Mouse (Mus musculus) testis, adult 2 months (tissue): ENCODE results near the gene Osbpl7. TPM values are rescaled to one million over a fixed set of nuclear protein-coding genes. Genes with fewer than 3 reads are reported as not detected.

Experiments used
- H3K27ac ChIP-seq: fragments of 200-500 bp; 2 replicates; pipeline ENCODE4 v1.5.1; 2012; ENCODE audit warnings: low read depth, low read length; ENCODE audit not compliant: control insufficient read depth, insufficient read depth
- H3K27me3 ChIP-seq: fragments of 200-500 bp; 2 replicates; pipeline ENCODE4 v1.6.1; 2012; ENCODE audit warnings: mild to moderate bottlenecking, low read length, moderate library complexity; ENCODE audit not compliant: control insufficient read depth, insufficient read depth
- H3K36me3 ChIP-seq: fragments of 200-500 bp; 2 replicates; pipeline ENCODE4 v1.6.1; 2012; ENCODE audit warnings: mild to moderate bottlenecking, low read length; ENCODE audit not compliant: control insufficient read depth, insufficient read depth
- H3K4me1 ChIP-seq: fragments of 200-500 bp; 2 replicates; pipeline ENCODE4 v1.6.1; 2012; ENCODE audit warnings: low read length; ENCODE audit not compliant: control insufficient read depth, insufficient read depth
- H3K4me3 ChIP-seq: fragments of 200-500 bp; 2 replicates; pipeline ENCODE4 v1.5.1; 2012; ENCODE audit warnings: low read depth, mild to moderate bottlenecking, low read length, moderate library complexity, mixed read lengths; ENCODE audit not compliant: control insufficient read depth
- CTCF ChIP-seq: fragments of 200-500 bp; IDR thresholded peaks from 2 replicates; pipeline ENCODE4 v1.5.1; 2012; ENCODE audit warnings: low read depth, mild to moderate bottlenecking, inconsistent platforms, low read length, moderate library complexity; ENCODE audit not compliant: control insufficient read depth, insufficient read depth, insufficient replicate concordance
- POLR2A ChIP-seq: fragments of 200-500 bp; IDR thresholded peaks from 2 replicates; pipeline ENCODE4 v1.6.1; 2012; ENCODE audit warnings: low read depth, mild to moderate bottlenecking, inconsistent platforms, low read length, moderate library complexity; ENCODE audit not compliant: control insufficient read depth
- polyA plus RNA-seq: library from polyadenylated mRNA; depleted of rRNA; stranded (reverse); fragments of >200 nt; gene quantifications from 2 replicates; pipeline ENCODE4 v1.2.3, GENCODE M21; 2012

Osbpl7 gene
- polyA plus RNA-seq, 1 experiment = 82.3 TPM

GRCm38 (mm10) chr11:97050944-97051586 is 637 bp downstream of the Osbpl7 start:
- H3K4me3 ChIP-seq = peak overlapping the region; percentile 74
- no peaks in the 10 kb centered on the region; the same call in 1 of the 2 replicates for H3K36me3 ChIP-seq
- peak overlapping the region; percentile 18 for H3K27ac ChIP-seq

GRCm38 (mm10) chr11:97052219-97052646 is 1.8 kb downstream of the Osbpl7 start:
- Histone ChIP-seq H3K27me3 (no peaks in the 10 kb centered on the region), H3K27ac (no peak overlapping the region), H3K4me3 (no peak overlapping the region; the same call in 1 of the 2 replicates), H3K36me3 (no peaks in the 10 kb centered on the region; the same call in 1 of the 2 replicates), H3K4me1 (peaks cover 11% of the 10 kb centered on the region)
- TF ChIP-seq CTCF = no peak
- no peak for TF ChIP-seq POLR2A

More at GRCm38 (mm10) chr11:97050944-97051586, 637 bp downstream of the Osbpl7 start:
- no peak for TF ChIP-seq CTCF
- TF ChIP-seq POLR2A = no peak; the same call in 1 of the 2 replicates
- peaks cover 11% of the 10 kb centered on the region for H3K4me1 ChIP-seq
- no peaks in the 10 kb centered on the region for H3K27me3 ChIP-seq

GRCm38 (mm10) chr11:97063274-97063920 is 13.0 kb downstream of the Osbpl7 start:
- no peaks in the 10 kb centered on the region for H3K36me3 ChIP-seq
- H3K27ac ChIP-seq = no peak overlapping the region
- no peaks in the 10 kb centered on the region for H3K27me3 ChIP-seq
- TF ChIP-seq POLR2A (no peak), CTCF (no peak)
- no peak overlapping the region for H3K4me3 ChIP-seq
- peaks cover 18% of the 10 kb centered on the region for H3K4me1 ChIP-seq

GRCm38 (mm10) chr11:97063921-97064295 is 13.5 kb downstream of the Osbpl7 start:
- Histone ChIP-seq H3K4me1 (peaks cover 20% of the 10 kb centered on the region), H3K27me3 (no peaks in the 10 kb centered on the region), H3K36me3 (no peaks in the 10 kb centered on the region), H3K27ac (no peak overlapping the region), H3K4me3 (no peak overlapping the region)
- no peak for TF ChIP-seq POLR2A

GRCm38 (mm10) chr11:97065538-97066295 is 15.3 kb downstream of the Osbpl7 start:
- peaks cover 20% of the 10 kb centered on the region for H3K4me1 ChIP-seq
- TF ChIP-seq POLR2A = no peak
- no peak for TF ChIP-seq CTCF
- H3K4me3 ChIP-seq = no peak overlapping the region
- no peaks in the 10 kb centered on the region for H3K36me3 ChIP-seq
- no peaks in the 10 kb centered on the region for H3K27me3 ChIP-seq
- peak overlapping the region; percentile 23; the same call in 1 of the 2 replicates for H3K27ac ChIP-seq

GRCm38 (mm10) chr11:97066656-97067360 is 16.4 kb downstream of the Osbpl7 start:
- H3K27ac ChIP-seq = no peak overlapping the region
- H3K4me1 ChIP-seq = peaks cover 20% of the 10 kb centered on the region
- no peaks in the 10 kb centered on the region for H3K36me3 ChIP-seq
- H3K4me3 ChIP-seq = peak overlapping the region; percentile 80
- H3K27me3 ChIP-seq = no peaks in the 10 kb centered on the region
- peak; percentile 12; the same call in 1 of the 2 replicates for TF ChIP-seq POLR2A
- no peak for TF ChIP-seq CTCF

GRCm38 (mm10) chr11:97069333-97069732 is 18.9 kb downstream of the Osbpl7 start:
- H3K36me3 ChIP-seq = no peaks in the 10 kb centered on the region
- peaks cover 20% of the 10 kb centered on the region for H3K4me1 ChIP-seq
- H3K27me3 ChIP-seq = no peaks in the 10 kb centered on the region
- TF ChIP-seq POLR2A = no peak
- no peak for TF ChIP-seq CTCF
- H3K27ac ChIP-seq = no peak overlapping the region
- H3K4me3 ChIP-seq = no peak overlapping the region
